Mouse (Mus musculus): ENCODE measurements at regions not wholly inside any gene's neighbourhood (a gene's known extent, or its start where the extent isn't known, plus 50 kb on each side); places are given as distances from the start of the nearest gene placed in this dataset.

DNA sequence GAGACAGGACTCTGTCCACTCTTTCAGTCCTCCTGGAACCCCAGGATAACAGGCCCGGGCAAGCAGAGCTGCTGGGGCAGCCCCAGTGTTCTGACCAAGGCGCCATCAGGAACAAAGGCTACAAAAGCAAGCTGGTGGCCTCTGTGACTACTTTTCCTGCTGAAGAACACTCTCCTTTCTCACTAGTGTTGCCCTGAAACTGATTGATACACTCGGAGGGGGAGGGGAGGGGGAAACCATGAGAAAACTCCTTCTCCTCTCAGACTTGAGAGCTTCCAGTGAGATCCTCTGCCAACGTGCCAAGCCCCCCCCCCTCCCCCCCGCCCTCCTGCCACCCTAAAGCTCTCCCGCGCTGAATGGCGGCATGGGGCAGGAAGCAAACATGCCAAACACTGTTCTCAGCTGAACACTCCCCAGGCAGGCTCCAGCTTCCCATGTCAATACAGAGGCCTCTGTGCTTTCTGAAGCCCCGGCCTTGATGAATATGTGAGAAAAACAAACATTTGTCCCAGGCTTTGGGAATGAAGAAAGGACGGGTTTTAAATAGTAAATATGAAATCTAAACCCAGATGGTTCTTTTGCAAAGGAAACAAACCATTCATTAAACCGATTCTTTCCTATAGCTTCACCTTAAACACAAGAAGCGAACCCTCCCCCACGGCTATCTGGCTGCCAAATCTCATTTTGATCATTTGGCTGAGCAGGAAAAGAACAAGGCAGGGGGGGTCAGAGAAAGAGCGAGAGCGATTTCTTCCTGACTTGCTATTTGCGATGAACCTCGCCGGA is 166.3 kb upstream of the Rgma start:
- no peaks in the 10 kb centered on the region for H3K27me3 ChIP-seq (ENCODE audit: control insufficient read depth, insufficient read depth, insufficient read length)
- H3K4me2 ChIP-seq (ENCODE audit: low read depth): no peak overlapping the region
- TF ChIP-seq CEBPB (IDR thresholded peaks at IDR 0.05; ENCODE audit: insufficient read depth, poor library complexity, severe bottlenecking) (no peak), POLR2AphosphoS2 (IDR thresholded peaks at IDR 0.05; ENCODE audit: insufficient read length, low read depth) (no peak), REST (IDR thresholded peaks at IDR 0.05; ENCODE audit: insufficient read depth, insufficient read length) (no peak), TCF12 (IDR thresholded peaks at IDR 0.05; ENCODE audit: insufficient read depth, poor library complexity, severe bottlenecking) (no peak), SRF (IDR thresholded peaks at IDR 0.05; ENCODE audit: control insufficient read depth, insufficient read length, low read depth) (no peak), MYOD1 (IDR thresholded peaks at IDR 0.05; ENCODE audit: control insufficient read depth in 1 of 3, insufficient read length in 2 of 3, low read depth in 2 of 3) (no peak), E2F4 (IDR thresholded peaks at IDR 0.05; ENCODE audit: insufficient read depth) (no peak), USF1 (IDR thresholded peaks at IDR 0.05; ENCODE audit: low read depth) (no peak)
- H3K79me2 ChIP-seq (ENCODE audit: control insufficient read depth, insufficient read depth): no peaks in the 10 kb centered on the region
- no peaks in the 10 kb centered on the region for H3K36me3 ChIP-seq (ENCODE audit: control insufficient read depth, insufficient read depth)
- no peak overlapping the region for H3ac ChIP-seq (ENCODE audit: control insufficient read depth, insufficient read length)
- H3K4me3 ChIP-seq: no peak overlapping the region

DNA sequence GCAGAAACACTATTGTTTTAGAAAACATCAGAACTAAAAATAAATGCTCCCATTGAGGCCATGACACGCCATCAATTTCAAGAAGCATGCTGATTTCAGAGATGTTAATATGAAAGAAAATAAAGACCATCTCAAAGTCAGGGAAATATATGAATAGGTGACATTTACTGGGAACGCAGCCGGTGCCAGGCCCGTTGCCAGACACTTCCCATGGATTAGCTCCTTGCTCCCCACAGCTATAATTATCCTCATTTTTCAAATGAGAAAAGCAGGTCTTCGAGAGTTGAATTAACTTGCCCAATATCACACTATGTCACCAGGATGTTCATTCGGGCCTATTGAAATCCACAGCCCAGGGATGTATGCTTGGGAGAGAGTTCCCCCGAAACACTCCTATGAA is 165.2 kb upstream of the Rgma start:
- Histone ChIP-seq H3K4me3 (no peak overlapping the region), H3K79me2 (ENCODE audit: control insufficient read depth, insufficient read depth) (no peaks in the 10 kb centered on the region), H3ac (ENCODE audit: control insufficient read depth, insufficient read length) (no peak overlapping the region), H3K27me3 (ENCODE audit: control insufficient read depth, insufficient read depth, insufficient read length) (no peaks in the 10 kb centered on the region), H3K4me2 (ENCODE audit: low read depth) (no peak overlapping the region), H3K36me3 (ENCODE audit: control insufficient read depth, insufficient read depth) (no peaks in the 10 kb centered on the region)
- no peak for TF ChIP-seq REST (IDR thresholded peaks at IDR 0.05; ENCODE audit: insufficient read depth, insufficient read length)
- no peak for TF ChIP-seq SRF (IDR thresholded peaks at IDR 0.05; ENCODE audit: control insufficient read depth, insufficient read length, low read depth)
- TF ChIP-seq MAX (IDR thresholded peaks at IDR 0.05; ENCODE audit: low read depth): no peak
- no peak for TF ChIP-seq CEBPB (IDR thresholded peaks at IDR 0.05; ENCODE audit: insufficient read depth, poor library complexity, severe bottlenecking)
- TF ChIP-seq POLR2AphosphoS2 (IDR thresholded peaks at IDR 0.05; ENCODE audit: insufficient read length, low read depth): no peak
- no peak for TF ChIP-seq MYOG (IDR thresholded peaks at IDR 0.05; ENCODE audit: control insufficient read depth in 1 of 3, insufficient read depth in 1 of 3, insufficient read length in 2 of 3, low read depth in 2 of 3)
- TF ChIP-seq POLR2A (IDR thresholded peaks at IDR 0.05; ENCODE audit: insufficient read length, low read depth): no peak
- TF ChIP-seq TCF12 (IDR thresholded peaks at IDR 0.05; ENCODE audit: insufficient read depth, poor library complexity, severe bottlenecking): no peak
- no peak for TF ChIP-seq TCF3 (IDR thresholded peaks at IDR 0.05; ENCODE audit: insufficient read length, low read depth)
- no peak for TF ChIP-seq MYOD1 (IDR thresholded peaks at IDR 0.05; ENCODE audit: control insufficient read depth in 1 of 3, insufficient read length in 2 of 3, low read depth in 2 of 3)
- no peak for TF ChIP-seq E2F4 (IDR thresholded peaks at IDR 0.05; ENCODE audit: insufficient read depth)
- TF ChIP-seq USF1 (IDR thresholded peaks at IDR 0.05; ENCODE audit: low read depth): no peak

DNA sequence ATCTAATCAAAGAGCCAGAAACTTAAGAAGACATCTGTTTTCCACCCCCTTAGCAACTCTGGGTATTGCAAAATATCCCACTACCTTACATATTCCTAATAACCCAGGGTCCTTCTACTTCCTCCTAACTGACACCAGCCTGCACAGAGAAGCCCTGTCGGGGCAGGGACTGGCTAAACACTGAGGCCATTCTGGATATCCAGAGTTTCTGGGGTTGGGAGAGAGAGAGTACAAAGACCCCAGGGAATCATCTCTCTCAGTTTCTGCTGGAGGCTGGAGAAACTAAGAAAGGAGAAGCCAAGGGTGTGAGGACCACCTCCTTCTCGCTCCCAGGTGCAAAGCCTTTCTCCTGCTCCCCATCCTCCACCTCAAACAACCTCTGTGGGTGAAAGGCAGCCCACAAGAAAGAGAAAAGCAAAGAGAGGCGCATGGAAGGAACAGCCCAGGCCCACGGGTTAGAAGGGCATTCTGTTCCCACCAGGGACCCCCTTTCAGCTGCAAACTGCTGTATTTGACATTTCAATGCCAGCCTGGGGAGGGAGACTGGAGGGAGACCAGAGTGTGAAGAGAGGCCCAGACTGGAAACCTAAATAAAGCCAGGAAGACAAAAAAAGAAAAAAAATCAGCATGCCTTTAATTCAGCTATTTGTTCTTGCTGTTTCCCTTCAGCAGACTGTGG is 152.9 kb upstream of the Rgma start:
- no peaks in the 10 kb centered on the region for H3K79me2 ChIP-seq (ENCODE audit: control insufficient read depth, insufficient read depth)
- H3ac ChIP-seq (ENCODE audit: control insufficient read depth, insufficient read length): no peak overlapping the region
- TF ChIP-seq USF1 (IDR thresholded peaks at IDR 0.05; ENCODE audit: low read depth) (no peak), TCF3 (IDR thresholded peaks at IDR 0.05; ENCODE audit: insufficient read length, low read depth) (no peak)
- no peaks in the 10 kb centered on the region for H3K27me3 ChIP-seq (ENCODE audit: control insufficient read depth, insufficient read depth, insufficient read length)
- H3K36me3 ChIP-seq (ENCODE audit: control insufficient read depth, insufficient read depth): no peaks in the 10 kb centered on the region
- no peak overlapping the region for H3K4me2 ChIP-seq (ENCODE audit: low read depth)
- H3K4me3 ChIP-seq: no peak overlapping the region

DNA sequence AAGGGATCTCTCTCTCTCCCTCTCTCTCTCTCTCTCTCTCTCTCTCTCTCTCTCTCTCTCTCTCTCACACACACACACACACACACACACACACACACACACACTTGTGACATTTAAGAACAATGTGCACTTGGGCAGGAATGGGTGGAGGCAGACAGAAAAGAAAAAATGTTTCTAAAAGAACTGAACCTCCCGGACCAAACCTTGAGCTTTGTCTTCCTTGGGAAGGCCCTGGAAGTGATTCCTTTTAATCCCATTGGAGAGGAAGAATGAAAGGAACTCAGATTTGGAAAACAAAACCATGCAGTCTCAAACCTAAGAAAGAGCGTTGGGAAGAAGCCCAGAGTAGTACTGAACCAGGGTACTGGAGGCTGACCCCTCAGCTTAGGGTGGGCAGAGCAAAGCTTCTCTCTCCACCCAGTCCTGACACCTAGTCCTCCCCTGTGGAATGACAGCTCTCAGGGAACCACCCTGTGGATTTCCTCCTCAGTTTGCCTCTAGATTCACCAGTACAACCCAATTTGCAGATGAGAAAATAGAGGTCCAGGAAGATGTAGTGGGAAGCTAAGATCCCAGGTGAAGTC is 152.3 kb upstream of the Rgma start:
- no peak overlapping the region for H3K4me2 ChIP-seq (ENCODE audit: low read depth)
- H3ac ChIP-seq (ENCODE audit: control insufficient read depth, insufficient read length): no peak overlapping the region
- H3K36me3 ChIP-seq (ENCODE audit: control insufficient read depth, insufficient read depth): no peaks in the 10 kb centered on the region
- H3K27me3 ChIP-seq (ENCODE audit: control insufficient read depth, insufficient read depth, insufficient read length): no peaks in the 10 kb centered on the region
- TF ChIP-seq MAX (IDR thresholded peaks at IDR 0.05; ENCODE audit: low read depth): no peak
- no peak for TF ChIP-seq MYOD1 (IDR thresholded peaks at IDR 0.05; ENCODE audit: control insufficient read depth in 1 of 3, insufficient read length in 2 of 3, low read depth in 2 of 3)
- no peak for TF ChIP-seq TCF3 (IDR thresholded peaks at IDR 0.05; ENCODE audit: insufficient read length, low read depth)
- TF ChIP-seq MYOG (IDR thresholded peaks at IDR 0.05; ENCODE audit: control insufficient read depth in 1 of 3, insufficient read depth in 1 of 3, insufficient read length in 2 of 3, low read depth in 2 of 3): no peak
- no peak for TF ChIP-seq TCF12 (IDR thresholded peaks at IDR 0.05; ENCODE audit: insufficient read depth, poor library complexity, severe bottlenecking)
- no peak for TF ChIP-seq SRF (IDR thresholded peaks at IDR 0.05; ENCODE audit: control insufficient read depth, insufficient read length, low read depth)
- no peak for TF ChIP-seq POLR2AphosphoS2 (IDR thresholded peaks at IDR 0.05; ENCODE audit: insufficient read length, low read depth)
- no peak for TF ChIP-seq CEBPB (IDR thresholded peaks at IDR 0.05; ENCODE audit: insufficient read depth, poor library complexity, severe bottlenecking)
- TF ChIP-seq E2F4 (IDR thresholded peaks at IDR 0.05; ENCODE audit: insufficient read depth): no peak
- no peak for TF ChIP-seq POLR2A (IDR thresholded peaks at IDR 0.05; ENCODE audit: insufficient read length, low read depth)
- no peak for TF ChIP-seq USF1 (IDR thresholded peaks at IDR 0.05; ENCODE audit: low read depth)
- no peak for TF ChIP-seq REST (IDR thresholded peaks at IDR 0.05; ENCODE audit: insufficient read depth, insufficient read length)
- no peaks in the 10 kb centered on the region for H3K79me2 ChIP-seq (ENCODE audit: control insufficient read depth, insufficient read depth)
- no peak overlapping the region for H3K4me3 ChIP-seq
